Mouse (Mus musculus) heart, embryonic 15.5 days (tissue): Measurements from ENCODE around the gene Kcnj11. TPM values are rescaled to one million over a fixed set of nuclear protein-coding genes. Genes with fewer than 3 reads are reported as not detected.
A peak's percentile ranks its signal among the peaks of the same experiment; 100 is the strongest.

Source experiments
- ATAC-seq: fragments of 200-750 bp; cut with Nextera tagmentation; replicated peaks from 2 replicates; pipeline ENCODE4 v1.8.0; 2017; ENCODE audit warnings: low read depth, moderate TSS enrichment; ENCODE audit not compliant: insufficient number of reproducible peaks, insufficient read depth, low FRiP score
- H3K27ac ChIP-seq: fragments of 300-500 bp; sonication (generic); 2 replicates; pipeline ENCODE4 v1.5.1; 2015; ENCODE audit warnings: mild to moderate bottlenecking, inconsistent platforms
- H3K27me3 ChIP-seq: fragments of 300-500 bp; sonication (generic); 2 replicates; pipeline ENCODE4 v1.6.1; 2015; ENCODE audit warnings: inconsistent platforms
- H3K36me3 ChIP-seq: fragments of 300-500 bp; sonication (generic); 2 replicates; pipeline ENCODE4 v1.6.1; 2015; ENCODE audit warnings: mild to moderate bottlenecking, inconsistent platforms
- H3K4me1 ChIP-seq: fragments of 300-500 bp; sonication (generic); replicated peaks from 2 replicates; pipeline ENCODE4 v1.6.1; 2015; ENCODE audit warnings: inconsistent platforms
- H3K4me2 ChIP-seq: fragments of 300-500 bp; sonication (generic); 2 replicates; pipeline ENCODE4 v1.6.1; 2015; ENCODE audit warnings: inconsistent platforms, mild to moderate bottlenecking, moderate library complexity
- H3K4me3 ChIP-seq: fragments of 300-500 bp; sonication (generic); 2 replicates; pipeline ENCODE4 v1.5.1; 2015; ENCODE audit warnings: mild to moderate bottlenecking, inconsistent platforms
- H3K9ac ChIP-seq: fragments of 300-500 bp; sonication (generic); 2 replicates; pipeline ENCODE4 v1.6.1; 2015; ENCODE audit warnings: mild to moderate bottlenecking, inconsistent platforms
- H3K9me3 ChIP-seq: fragments of 300-500 bp; sonication (generic); replicated peaks from 2 replicates; pipeline ENCODE4 v1.6.1; 2016; ENCODE audit warnings: inconsistent platforms
- WGBS: fragments of 180-500 bp; shearing (Covaris S2); methylation state at CpG from one replicate; pipeline ENCODE4 v1.1.7; 2015; ENCODE audit warnings: mixed read lengths; 5-methylcytosine and 5-hydroxymethylcytosine counted together
- polyA plus RNA-seq: library from polyadenylated mRNA; unstranded; fragments of >200 nt; fragmentation: Nextera tagmentation; extraction: Ambion mirVana; gene quantifications from 2 replicates; pipeline ENCODE4 v1.2.1, GENCODE M21; 2015

The Kcnj11 gene
- polyA plus RNA-seq, 1 experiment from 2014 or later = 8.8 TPM

- Histone ChIP-seq H3K27ac (no peak overlapping the region), H3K9ac (no peak overlapping the region), H3K4me1 (peaks cover 18% of the 10 kb centered on the region), H3K36me3 (peaks cover 23% of the 10 kb centered on the region), H3K4me2 (no peak overlapping the region), H3K4me3 (no peak overlapping the region), H3K27me3 (no peaks in the 10 kb centered on the region), H3K9me3 (no peaks in the 10 kb centered on the region)
- WGBS = 45% methylated on average over 16 of the region's 16 CpGs
- ATAC-seq = peak; percentile 35; the same call in 1 of the 2 replicates
These were observed 15.6 kb downstream of the Kcnj11 start for GRCm38 (mm10) chr7:46084839-46085513.

GRCm38 (mm10) chr7:46084024-46084423 lies 16.5 kb downstream of the Kcnj11 start:
- Histone ChIP-seq H3K27me3 (no peaks in the 10 kb centered on the region), H3K9ac (no peak overlapping the region), H3K36me3 (peaks cover 33% of the 10 kb centered on the region), H3K4me1 (peaks cover 18% of the 10 kb centered on the region), H3K4me3 (no peak overlapping the region), H3K4me2 (no peak overlapping the region), H3K9me3 (no peaks in the 10 kb centered on the region), H3K27ac (no peak overlapping the region)
- no peak for ATAC-seq
- WGBS = 66% methylated on average over 10 of the region's 10 CpGs

- Histone ChIP-seq H3K9me3 (no peaks in the 10 kb centered on the region), H3K4me3 (no peak overlapping the region), H3K9ac (no peak overlapping the region), H3K27me3 (no peaks in the 10 kb centered on the region), H3K36me3 (peaks cover 72% of the 10 kb centered on the region), H3K27ac (no peak overlapping the region), H3K4me2 (no peak overlapping the region), H3K4me1 (peaks cover 2% of the 10 kb centered on the region; the same call in 1 of the 2 replicates)
- no peak for ATAC-seq
- 85% methylated on average over 12 of the region's 12 CpGs for WGBS
These were observed 22.9 kb downstream of the Kcnj11 start for GRCm38 (mm10) chr7:46077675-46078074.

DNA sequence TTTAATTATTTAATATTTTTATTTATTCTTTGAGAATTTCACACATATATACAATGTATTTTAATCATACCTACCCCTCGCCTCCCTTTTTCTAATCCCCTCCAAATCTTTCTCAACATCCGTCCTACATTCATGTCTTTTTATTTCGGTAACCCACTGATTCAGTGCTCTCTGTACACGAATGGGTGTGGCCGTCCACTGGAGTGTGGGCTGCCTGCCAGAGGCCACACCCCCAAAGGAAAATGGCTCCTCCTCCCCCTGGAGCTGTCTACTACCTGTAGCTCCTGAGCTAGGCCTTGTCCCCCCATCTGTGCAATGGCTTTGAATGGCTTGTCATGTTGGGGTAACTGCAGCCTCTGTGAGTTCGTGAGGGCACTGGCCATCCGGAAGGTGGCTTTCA lies 23.7 kb downstream of the Kcnj11 start:
- Histone ChIP-seq H3K4me3 (no peak overlapping the region), H3K36me3 (peaks cover 73% of the 10 kb centered on the region), H3K27me3 (no peaks in the 10 kb centered on the region), H3K4me1 (no peaks in the 10 kb centered on the region), H3K4me2 (no peak overlapping the region), H3K9me3 (no peaks in the 10 kb centered on the region), H3K27ac (no peak overlapping the region), H3K9ac (no peak overlapping the region)
- ATAC-seq = no peak
- WGBS = 88% methylated on average over 7 of the region's 7 CpGs

DNA sequence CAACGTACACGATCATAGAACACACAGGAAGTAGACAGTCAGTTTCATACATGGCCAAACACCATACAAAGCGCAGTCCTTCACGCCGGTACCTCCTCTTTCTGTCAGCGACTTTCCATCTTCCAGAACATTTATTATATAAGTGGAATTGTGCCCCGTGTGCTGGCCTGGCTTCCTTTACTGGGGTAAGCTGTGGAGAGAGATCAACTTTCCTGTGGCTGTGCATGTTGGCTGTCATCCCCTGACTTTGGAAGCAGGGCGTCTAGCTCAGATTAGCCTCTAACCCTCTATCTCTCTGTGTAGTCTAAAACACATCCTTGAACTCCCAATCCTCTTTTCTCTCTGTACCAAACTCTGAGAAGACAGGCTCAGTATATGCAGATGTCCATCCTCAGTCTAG lies 31.7 kb downstream of the Kcnj11 start:
- Histone ChIP-seq H3K4me3 (no peak overlapping the region), H3K9ac (no peak overlapping the region), H3K4me2 (no peak overlapping the region), H3K9me3 (no peaks in the 10 kb centered on the region), H3K36me3 (peaks cover 63% of the 10 kb centered on the region), H3K27ac (no peak overlapping the region), H3K27me3 (no peaks in the 10 kb centered on the region), H3K4me1 (no peaks in the 10 kb centered on the region)
- ATAC-seq = no peak
- WGBS = 87% methylated on average over 8 of the region's 8 CpGs

GRCm38 (mm10) chr7:46063296-46063695 lies 37.3 kb downstream of the Kcnj11 start:
- no peaks in the 10 kb centered on the region for H3K4me1 ChIP-seq
- no peak for ATAC-seq
- no peaks in the 10 kb centered on the region for H3K9me3 ChIP-seq
- H3K4me2 ChIP-seq = no peak overlapping the region
- no peaks in the 10 kb centered on the region for H3K27me3 ChIP-seq
- 96% methylated on average over 6 of the region's 6 CpGs for WGBS
- no peak overlapping the region for H3K4me3 ChIP-seq
- H3K9ac ChIP-seq = no peak overlapping the region
- H3K36me3 ChIP-seq = peaks cover 44% of the 10 kb centered on the region
- no peak overlapping the region for H3K27ac ChIP-seq

GRCm38 (mm10) chr7:46061614-46062013 lies 39.0 kb downstream of the Kcnj11 start:
- Histone ChIP-seq H3K27me3 (no peaks in the 10 kb centered on the region), H3K4me1 (no peaks in the 10 kb centered on the region), H3K9me3 (no peaks in the 10 kb centered on the region), H3K27ac (no peak overlapping the region), H3K36me3 (peaks cover 42% of the 10 kb centered on the region), H3K9ac (no peak overlapping the region), H3K4me3 (no peak overlapping the region), H3K4me2 (no peak overlapping the region)
- ATAC-seq = no peak
- WGBS = 91% methylated on average over 16 of the region's 16 CpGs

DNA sequence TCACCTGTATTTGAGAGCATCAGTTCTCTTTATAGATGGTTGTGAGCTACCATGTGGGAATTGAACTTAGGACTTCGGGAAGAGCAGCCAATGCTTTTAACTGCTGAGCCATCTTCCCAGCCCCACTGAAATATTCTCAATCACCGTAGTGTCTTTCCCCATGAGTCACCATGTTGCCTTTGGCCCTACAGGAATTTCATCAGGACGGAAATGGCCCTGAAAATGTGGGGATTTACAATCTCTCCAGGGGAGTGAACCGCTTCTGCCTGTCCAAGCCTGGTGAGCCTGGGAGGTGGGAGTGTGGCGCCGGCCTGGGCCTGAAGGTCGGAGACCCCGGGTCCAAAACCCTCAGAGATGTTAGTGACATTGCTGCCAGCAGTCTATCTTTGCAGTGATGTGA lies 39.9 kb downstream of the Kcnj11 start:
- Histone ChIP-seq H3K4me3 (no peak overlapping the region), H3K9me3 (no peaks in the 10 kb centered on the region), H3K9ac (no peak overlapping the region), H3K36me3 (peaks cover 43% of the 10 kb centered on the region), H3K4me1 (no peaks in the 10 kb centered on the region), H3K27ac (no peak overlapping the region), H3K27me3 (no peaks in the 10 kb centered on the region), H3K4me2 (no peak overlapping the region)
- no peak for ATAC-seq
- 91% methylated on average over 8 of the region's 8 CpGs for whole genome bisulfite sequencing

- no peak overlapping the region for H3K4me3 ChIP-seq
- H3K27ac ChIP-seq = no peak overlapping the region
- no peak overlapping the region for H3K4me2 ChIP-seq
- no peaks in the 10 kb centered on the region for H3K27me3 ChIP-seq
- no peak for ATAC-seq
- no peaks in the 10 kb centered on the region for H3K4me1 ChIP-seq
- H3K9ac ChIP-seq = no peak overlapping the region
- 82% methylated on average over 11 of the region's 11 CpGs for WGBS
- H3K9me3 ChIP-seq = no peaks in the 10 kb centered on the region
- H3K36me3 ChIP-seq = peaks cover 48% of the 10 kb centered on the region
These were observed 41.7 kb downstream of the Kcnj11 start for GRCm38 (mm10) chr7:46058882-46059281.

GRCm38 (mm10) chr7:46053566-46053965 lies 47.0 kb downstream of the Kcnj11 start:
- H3K36me3 ChIP-seq = peaks cover 47% of the 10 kb centered on the region
- no peak overlapping the region for H3K4me3 ChIP-seq
- ATAC-seq = no peak
- no peaks in the 10 kb centered on the region for H3K9me3 ChIP-seq
- H3K27ac ChIP-seq = no peak overlapping the region
- no peak overlapping the region for H3K9ac ChIP-seq
- WGBS = 88% methylated on average over 3 of the region's 3 CpGs
- H3K27me3 ChIP-seq = no peaks in the 10 kb centered on the region
- H3K4me1 ChIP-seq = no peaks in the 10 kb centered on the region
- H3K4me2 ChIP-seq = no peak overlapping the region

GRCm38 (mm10) chr7:46052161-46052821 lies 48.3 kb downstream of the Kcnj11 start:
- Histone ChIP-seq H3K4me1 (no peaks in the 10 kb centered on the region), H3K36me3 (peaks cover 48% of the 10 kb centered on the region; the same call in 1 of the 2 replicates), H3K27me3 (no peaks in the 10 kb centered on the region), H3K9me3 (no peaks in the 10 kb centered on the region), H3K9ac (no peak overlapping the region), H3K4me2 (no peak overlapping the region), H3K27ac (no peak overlapping the region), H3K4me3 (no peak overlapping the region)
- WGBS = 86% methylated on average over 4 of the region's 4 CpGs
- no peak for ATAC-seq

GRCm38 (mm10) chr7:46049981-46050380 lies 50.6 kb downstream of the Kcnj11 start:
- no peak for ATAC-seq
- 91% methylated on average over 7 of the region's 7 CpGs for WGBS
- Histone ChIP-seq H3K4me1 (no peaks in the 10 kb centered on the region), H3K4me2 (no peak overlapping the region), H3K27me3 (no peaks in the 10 kb centered on the region), H3K27ac (no peak overlapping the region), H3K9me3 (no peaks in the 10 kb centered on the region), H3K9ac (no peak overlapping the region), H3K4me3 (no peak overlapping the region), H3K36me3 (peaks cover 56% of the 10 kb centered on the region; the same call in 1 of the 2 replicates)
